Mouse (Mus musculus) Patski (cell line): Measurements from ENCODE around the gene Gm11756. TPM values are rescaled to one million over a fixed set of nuclear protein-coding genes. Genes with fewer than 3 reads are reported as not detected.
"Not testable (repeated sequence)": the region's sequence is repeated elsewhere in the genome, so short reads cannot be mapped to it uniquely, and the experiment has no call there.

Experiments
- ATAC-seq: fragments of 100-300 bp; one replicate; pipeline ENCODE4 v1.8.0; 2021
- CTCF ChIA-PET: fragments of 350-600 bp; sonication (Branson Sonifier 250); formaldehyde crosslinking; loops from one replicate; lab custom pipeline; 2022; ENCODE audit warnings: inconsistent platforms; lab: Charles Lee
- POLR2A ChIA-PET: fragments of 350-600 bp; sonication (Branson Sonifier 250); formaldehyde crosslinking; loops from one replicate; lab custom pipeline; 2022; ENCODE audit warnings: antibody characterized with exemption, inconsistent platforms; lab: Charles Lee
- DNase-seq: peaks from one replicate; pipeline ENCODE4 v3.0.0-alpha.2; 2011; ENCODE audit warnings: low read depth, low spot score
- H3K27me3 ChIP-seq: fragments of 371-371 bp; one replicate; pipeline ENCODE4 v1.5.1; 2021
- CTCF ChIP-seq: fragments of 100-300 bp; IDR thresholded peaks from one replicate; pipeline ENCODE4 v1.5.1; 2021
- in situ Hi-C: fragments of 300-500 bp; cut with MboI; formaldehyde crosslinking; loops from 3 replicates; pipeline ENCODE4 v1.11.1; 2018; ENCODE audit warnings: low pct_unique_long_range_greater_than_20kb, mixed read lengths
- polyA plus RNA-seq: library from polyadenylated mRNA; unstranded; gene quantifications from one replicate; pipeline ENCODE4 v1.2.3, GENCODE M21; 2021

Gm11756 gene
- not detected for polyA plus RNA-seq

GRCm38 (mm10) chr4:73920660-73921059 lies at the start of gene Gm11756:
Gm11756 (minus strand) TSS chr4:73920760.
- in situ Hi-C loops, DNase-seq, H3K27me3 ChIP-seq, CTCF ChIA-PET, ATAC-seq, POLR2A ChIA-PET: not testable (repeated sequence)

GRCm38 (mm10) chr4:73950375-73950896 lies 29.9 kb upstream of the Gm11756 start, which contains the start of gene 2310002L09Rik:
2310002L09Rik (minus strand) TSS chr4:73950846.
- TF ChIP-seq CTCF = no peak
- CTCF ChIA-PET = interaction anchor here (0.8 kb wide), 1 partner anchor 18 kb away, joined by 3 read pairs; no protein-coding TSS in a partner anchor
- POLR2A ChIA-PET = no interaction called here
- H3K27me3 ChIP-seq = no peaks in the 10 kb centered on the region
- ATAC-seq (no peak), DNase-seq (no peak)
- in situ Hi-C loops = no loop called here

DNA sequence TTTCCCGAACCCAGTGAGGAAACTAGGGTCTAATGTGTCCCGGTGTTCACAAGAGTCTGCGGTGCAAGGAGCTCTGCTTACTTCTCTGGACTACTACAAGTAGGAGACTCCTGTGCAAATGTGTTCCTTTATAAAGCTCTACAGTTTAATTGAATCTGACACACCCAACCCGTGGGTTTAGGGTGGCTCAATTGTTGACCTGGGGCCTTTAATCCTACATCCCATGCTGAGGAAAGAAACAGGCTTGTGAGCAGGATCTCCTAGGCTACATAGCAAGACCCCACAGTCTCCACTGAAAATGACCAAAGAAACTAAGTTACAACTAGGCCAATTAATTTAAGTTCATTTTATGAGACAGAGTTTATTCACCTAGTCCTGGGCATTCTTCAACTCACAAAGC lies 14.7 kb downstream of the Gm11756 start, which contains the start of gene Gm13871:
Gene Gm13871 (minus strand): TSS at position 101 of the 400 bp plus-strand sequence.
- POLR2A ChIA-PET, in situ Hi-C loops, CTCF ChIA-PET: not testable (repeated sequence)

GRCm38 (mm10) chr4:73891012-73891411 lies 29.5 kb downstream of the Gm11756 start, which contains the start of gene Gm11757:
Gm11757 (minus strand) TSS chr4:73891112.
- ATAC-seq, POLR2A ChIA-PET, DNase-seq, CTCF ChIA-PET, H3K27me3 ChIP-seq, in situ Hi-C loops: not testable (repeated sequence)

More for the DNA sequence above, 14.7 kb downstream of the Gm11756 start, which contains the start of gene Gm13871:
- H3K27me3 ChIP-seq, DNase-seq, ATAC-seq: not testable (repeated sequence)

GRCm38 (mm10) chr4:73876166-73876565 lies 44.4 kb downstream of the Gm11756 start, which contains the start of gene Gm11758:
Gm11758 (minus strand) TSS chr4:73876266.
- CTCF ChIA-PET, ATAC-seq, DNase-seq, H3K27me3 ChIP-seq, POLR2A ChIA-PET, in situ Hi-C loops: not testable (repeated sequence)

Other genes starting within 250 kb of the Gm11756 start
- not detected for gene Gm428, start 237.2 kb downstream of the Gm11756 start, polyA plus RNA-seq
- gene Rasef, start 129.8 kb downstream of the Gm11756 start, polyA plus RNA-seq = not detected
- not detected for gene Gm11758, start 44.5 kb downstream of the Gm11756 start, polyA plus RNA-seq
- not detected for gene Gm11757, start 29.6 kb downstream of the Gm11756 start, polyA plus RNA-seq
- not detected for gene Gm13871, start 14.8 kb downstream of the Gm11756 start, polyA plus RNA-seq
- not detected for gene 2310002L09Rik, start 30.1 kb upstream of the Gm11756 start, polyA plus RNA-seq
- gene Frmd3, start 92.7 kb upstream of the Gm11756 start, polyA plus RNA-seq = not detected